Mouse (Mus musculus) C2C12 (cell line): ENCODE data around the gene Ipcef1. TPM values are rescaled to one million over a fixed set of nuclear protein-coding genes. Genes with fewer than 3 reads are reported as not detected.

Experiments
- H3K27me3 ChIP-seq: one replicate; pipeline ENCODE4 v1.6.1; 2011; ENCODE audit not compliant: control insufficient read depth, insufficient read depth, insufficient read length
- H3K36me3 ChIP-seq: one replicate; pipeline ENCODE4 v1.6.1; 2011; ENCODE audit not compliant: control insufficient read depth, insufficient read depth
- H3K4me3 ChIP-seq: one replicate; pipeline ENCODE4 v1.5.1; 2011; ENCODE audit warnings: mild to moderate bottlenecking, control low read depth; ENCODE audit not compliant: poor library complexity, insufficient read depth, severe bottlenecking
- H3K79me2 ChIP-seq: one replicate; pipeline ENCODE4 v1.6.1; 2011; ENCODE audit not compliant: control insufficient read depth, insufficient read depth
- H3K79me3 ChIP-seq: one replicate; pipeline ENCODE4 v1.6.1; 2011; ENCODE audit warnings: low read depth, control low read depth
- H3ac ChIP-seq: one replicate; pipeline ENCODE3; 2011; ENCODE audit warnings: low read depth; ENCODE audit not compliant: control insufficient read depth, insufficient read length
- CEBPB ChIP-seq: IDR thresholded peaks from one replicate; pipeline ENCODE4 v1.6.1; 2011; ENCODE audit warnings: low read depth, mild to moderate bottlenecking, control low read depth, moderate library complexity
- CTCF ChIP-seq: IDR thresholded peaks from one replicate; pipeline ENCODE4 v1.5.1; 2011; ENCODE audit not compliant: control insufficient read depth, insufficient read depth, insufficient read length
- FOSL1 ChIP-seq: IDR thresholded peaks from one replicate; pipeline ENCODE4 v1.8.0; 2011; ENCODE audit warnings: mild to moderate bottlenecking, low read length; ENCODE audit not compliant: poor library complexity, insufficient read depth, severe bottlenecking
- MAX ChIP-seq: IDR thresholded peaks from one replicate; pipeline ENCODE4 v1.6.1; 2011; ENCODE audit warnings: mild to moderate bottlenecking, control low read depth
- MYOD1 ChIP-seq: IDR thresholded peaks from one replicate; pipeline ENCODE4 v1.6.1; 2011; ENCODE audit warnings: low read depth; ENCODE audit not compliant: control insufficient read depth, insufficient read length
- MYOG ChIP-seq: IDR thresholded peaks from one replicate; pipeline ENCODE4 v1.6.1; 2011; ENCODE audit not compliant: control insufficient read depth, insufficient read length; ENCODE audit errors: extremely low read depth
- USF1 ChIP-seq: IDR thresholded peaks from one replicate; pipeline ENCODE4 v1.6.1; 2011; ENCODE audit warnings: low read depth, mild to moderate bottlenecking, control low read depth, moderate library complexity
- polyA plus RNA-seq: library from polyadenylated mRNA; unstranded; fragments of >200 nt; fragmentation: generic; extraction: Trizol; gene quantifications from one replicate; pipeline ENCODE4 v1.2.1, GENCODE M21; 2012; ENCODE audit warnings: missing spikeins

The Ipcef1 gene
- polyA plus RNA-seq, 1 experiment, result not detected

- no peaks in the 10 kb centered on the region for H3K36me3 ChIP-seq
These were observed 52.9 kb downstream of the Ipcef1 start for GRCm38 (mm10) chr10:6999355-6999754.

DNA sequence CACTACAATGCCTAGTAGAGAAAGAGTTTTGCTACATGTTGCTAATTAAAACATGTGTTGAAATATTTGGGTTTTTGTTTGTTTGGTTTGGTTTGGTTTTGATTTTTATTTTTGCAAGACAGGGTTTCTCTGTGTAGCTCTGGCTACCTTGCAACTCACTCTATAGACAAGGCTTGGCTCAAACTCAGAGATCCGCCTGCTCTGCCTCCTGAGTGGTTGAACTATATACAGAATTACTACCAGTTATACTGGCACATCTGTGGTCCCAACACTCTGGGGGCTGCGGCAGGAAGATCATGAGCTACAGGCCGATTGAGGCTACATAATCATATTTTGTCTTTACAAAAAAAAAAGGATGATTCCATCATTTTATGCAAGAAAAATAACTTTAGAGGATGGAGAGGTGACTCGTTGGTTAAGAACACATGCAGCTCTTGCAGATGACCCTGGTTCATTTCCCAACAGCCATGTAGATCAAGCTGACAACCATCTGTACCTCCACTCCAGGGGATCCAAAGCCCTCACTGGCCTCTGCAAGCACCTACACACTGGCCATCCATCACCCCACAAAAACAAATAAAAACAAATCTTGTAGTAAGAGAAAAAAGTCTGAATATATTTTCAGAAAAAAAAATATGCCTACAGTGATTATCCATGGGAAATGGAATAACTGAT lies 53.6 kb downstream of the Ipcef1 start:
- Histone ChIP-seq H3K4me3 (no peak overlapping the region), H3K79me2 (no peaks in the 10 kb centered on the region), H3K79me3 (no peaks in the 10 kb centered on the region), H3K27me3 (no peaks in the 10 kb centered on the region), H3ac (no peak overlapping the region), H3K36me3 (no peaks in the 10 kb centered on the region)
- TF ChIP-seq MAX (no peak), MYOD1 (no peak), CTCF (no peak), FOSL1 (no peak), USF1 (no peak), MYOG (no peak), CEBPB (no peak)

More at GRCm38 (mm10) chr10:6999355-6999754, 52.9 kb downstream of the Ipcef1 start:
- no peak overlapping the region for H3K4me3 ChIP-seq
- no peaks in the 10 kb centered on the region for H3K79me3 ChIP-seq
- H3K27me3 ChIP-seq, result no peaks in the 10 kb centered on the region
- TF ChIP-seq MAX, result no peak
- no peak overlapping the region for H3ac ChIP-seq
- H3K79me2 ChIP-seq, result no peaks in the 10 kb centered on the region

DNA sequence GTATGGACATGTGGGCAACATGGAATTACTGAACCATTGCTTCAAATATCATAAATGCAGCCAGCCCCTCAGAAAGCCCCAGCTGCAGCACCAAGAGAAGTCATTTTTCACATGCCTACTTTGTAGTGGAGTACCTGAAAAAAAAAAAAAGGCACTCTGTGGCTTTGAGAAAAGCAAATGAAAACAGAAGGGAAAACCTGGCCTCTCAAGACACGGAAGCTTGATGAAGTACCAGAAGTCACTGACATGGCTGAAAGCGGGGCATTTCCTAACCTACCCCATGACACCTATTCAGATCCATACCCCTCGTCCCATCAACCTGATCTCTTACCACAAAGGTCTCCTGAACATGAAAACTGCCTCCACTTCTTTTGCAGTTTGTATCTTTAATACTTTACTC lies 55.4 kb downstream of the Ipcef1 start:
- no peak for TF ChIP-seq FOSL1
- TF ChIP-seq CEBPB, result no peak
- TF ChIP-seq MYOD1, result no peak
- no peak for TF ChIP-seq MAX
- TF ChIP-seq CTCF, result no peak
- TF ChIP-seq MYOG, result no peak
- no peak for TF ChIP-seq USF1
- Histone ChIP-seq H3K79me2 (no peaks in the 10 kb centered on the region), H3K79me3 (no peaks in the 10 kb centered on the region), H3K27me3 (no peaks in the 10 kb centered on the region), H3ac (no peak overlapping the region), H3K36me3 (no peaks in the 10 kb centered on the region), H3K4me3 (no peak overlapping the region)

GRCm38 (mm10) chr10:6988555-6988954 lies 63.7 kb downstream of the Ipcef1 start:
- no peak overlapping the region for H3ac ChIP-seq
- TF ChIP-seq MYOG, result no peak
- no peak for TF ChIP-seq FOSL1
- no peak for TF ChIP-seq USF1
- no peak for TF ChIP-seq MAX
- TF ChIP-seq MYOD1, result no peak
- TF ChIP-seq CEBPB, result no peak
- no peak for TF ChIP-seq CTCF

DNA sequence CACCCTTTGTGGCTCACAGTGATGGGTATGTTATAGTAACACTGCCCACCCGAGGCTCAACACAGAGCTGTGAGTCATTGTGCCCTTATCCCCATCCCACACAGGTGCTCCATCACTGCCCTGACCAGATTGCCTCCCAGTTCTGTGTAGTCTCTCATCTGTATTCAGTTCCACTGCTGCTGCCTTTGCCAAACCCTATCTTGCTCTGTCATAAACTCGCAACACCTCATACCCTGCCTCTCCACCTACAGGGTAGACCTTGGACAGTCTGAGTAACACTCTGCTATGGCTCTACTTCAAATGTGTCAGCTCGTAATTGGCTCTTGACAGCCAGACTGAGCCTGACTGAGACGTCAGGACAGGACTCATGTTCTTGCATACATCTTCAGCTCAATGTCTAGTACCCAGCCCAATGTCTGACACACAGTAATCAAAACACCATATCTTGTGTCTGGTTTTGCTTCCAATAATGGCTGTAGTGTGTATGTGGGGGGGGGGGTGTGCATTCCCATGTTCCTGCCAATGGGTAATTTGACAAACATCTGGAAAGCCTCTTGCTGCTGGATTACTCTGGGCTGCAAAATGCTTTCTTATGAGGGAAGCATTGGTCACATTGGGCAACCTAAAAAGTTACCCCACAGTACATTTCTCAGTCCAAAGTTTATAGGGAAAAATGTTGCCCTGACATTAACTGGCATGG lies 64.7 kb downstream of the Ipcef1 start:
- Histone ChIP-seq H3ac (no peak overlapping the region), H3K79me3 (no peaks in the 10 kb centered on the region), H3K4me3 (no peak overlapping the region), H3K79me2 (no peaks in the 10 kb centered on the region), H3K36me3 (no peaks in the 10 kb centered on the region), H3K27me3 (no peaks in the 10 kb centered on the region)
- TF ChIP-seq CTCF, result no peak
- no peak for TF ChIP-seq MYOD1
- TF ChIP-seq FOSL1, result no peak
- no peak for TF ChIP-seq USF1
- TF ChIP-seq CEBPB, result no peak
- no peak for TF ChIP-seq MYOG
- TF ChIP-seq MAX, result no peak

More at GRCm38 (mm10) chr10:6988555-6988954, 63.7 kb downstream of the Ipcef1 start:
- no peaks in the 10 kb centered on the region for H3K36me3 ChIP-seq
- H3K4me3 ChIP-seq, result no peak overlapping the region
- no peaks in the 10 kb centered on the region for H3K79me3 ChIP-seq
- H3K79me2 ChIP-seq, result no peaks in the 10 kb centered on the region
- H3K27me3 ChIP-seq, result no peaks in the 10 kb centered on the region

- no peaks in the 10 kb centered on the region for H3K79me3 ChIP-seq
These were observed 66.0 kb downstream of the Ipcef1 start for GRCm38 (mm10) chr10:6986246-6986645.

More at GRCm38 (mm10) chr10:6986246-6986645, 66.0 kb downstream of the Ipcef1 start:
- TF ChIP-seq MYOD1, result no peak
- TF ChIP-seq FOSL1, result no peak
- TF ChIP-seq CEBPB, result no peak
- TF ChIP-seq MAX, result no peak
- TF ChIP-seq CTCF, result no peak
- TF ChIP-seq USF1, result no peak
- TF ChIP-seq MYOG, result no peak
- Histone ChIP-seq H3ac (no peak overlapping the region), H3K4me3 (no peak overlapping the region), H3K36me3 (no peaks in the 10 kb centered on the region), H3K27me3 (no peaks in the 10 kb centered on the region), H3K79me2 (no peaks in the 10 kb centered on the region)
